Mouse (Mus musculus) right cerebral cortex, postnatal 4 days (tissue): ENCODE measurements around the gene Ctrl.
A peak's percentile ranks its signal among the peaks of the same experiment; 100 is the strongest.
"Not testable (repeated sequence)": the region's sequence is repeated elsewhere in the genome, so short reads cannot be mapped to it uniquely, and the experiment has no call there.

Source experiments
- DNase-seq: peaks from one replicate; pipeline ENCODE4 v3.0.0-alpha.2; 2022

Gene Ctrl

GRCm38 (mm10) chr8:105933762-105934161 lies at the start of gene Ctrl:
TSS of gene Ctrl (minus strand) at chr8:105933862.
- DNase-seq = no peak

- DNase-seq = not testable (repeated sequence)
These were observed 49.7 kb upstream of the Ctrl start for GRCm38 (mm10) chr8:105983406-105983805.

DNA sequence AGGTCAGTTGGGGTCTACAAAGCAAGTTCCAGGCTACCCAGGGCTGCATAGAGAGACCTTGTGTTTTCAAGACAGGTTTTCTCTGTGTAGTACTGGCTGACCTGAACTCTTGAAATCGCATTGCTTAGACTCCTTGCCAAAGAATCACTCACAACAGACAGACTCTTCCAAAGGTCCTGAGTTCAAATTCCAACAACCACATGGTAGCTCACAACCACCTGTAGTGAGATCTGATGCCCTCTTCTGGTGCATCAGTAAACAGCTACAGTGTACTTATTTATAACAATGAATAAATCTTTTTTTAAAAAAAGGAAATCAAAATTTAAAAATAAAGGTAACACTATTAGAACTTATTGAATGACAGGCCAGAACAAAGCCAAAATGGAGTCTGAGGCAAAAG lies 47.5 kb upstream of the Ctrl start:
- no peak for DNase-seq

DNA sequence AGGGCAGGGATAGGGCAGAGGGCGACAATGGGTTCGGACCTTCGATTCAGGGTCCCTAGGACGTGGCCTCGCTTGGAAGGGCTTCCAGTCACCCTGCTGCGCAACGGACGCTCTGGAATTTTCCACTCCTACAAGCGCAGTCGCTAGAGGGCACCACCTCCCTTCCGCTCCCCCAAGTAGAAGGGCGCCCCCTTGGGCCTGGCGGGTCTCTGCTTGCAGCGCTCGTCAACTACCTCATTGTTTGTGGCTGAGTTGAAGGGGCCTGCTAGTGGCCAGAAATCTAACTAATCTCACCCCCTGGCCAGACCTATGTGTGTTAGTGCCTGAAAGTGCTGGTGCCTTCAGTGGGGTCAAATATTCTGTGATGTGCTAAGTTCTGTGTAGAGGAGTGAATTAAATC lies 45.7 kb upstream of the Ctrl start, which contains the start of gene Dpep3:
Gene Dpep3, minus strand, starts transcription at position 105 of the 400 bp plus-strand sequence.
- DNase-seq = no peak

DNA sequence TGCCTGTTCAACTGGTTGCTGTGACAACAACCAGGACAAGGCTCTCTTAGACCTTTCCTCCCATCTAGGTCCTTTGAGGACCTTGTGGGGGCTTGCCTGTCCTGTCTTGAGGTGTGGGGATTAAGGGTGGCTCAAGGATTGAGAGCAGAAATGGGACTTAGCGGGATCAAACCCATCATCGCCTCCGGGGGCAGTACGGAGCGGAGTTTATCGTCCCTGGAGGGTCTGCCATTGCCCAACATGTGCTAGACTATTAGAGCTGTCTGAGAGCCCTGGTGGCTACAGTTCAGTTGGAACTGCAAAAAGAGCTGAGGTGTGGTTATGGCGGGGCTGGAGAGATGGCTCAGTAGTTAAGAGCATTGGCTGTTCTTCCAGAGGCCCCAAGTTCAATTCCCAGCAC lies 41.7 kb upstream of the Ctrl start:
- no peak for DNase-seq

- DNase-seq = no peak
These were observed 37.5 kb upstream of the Ctrl start for GRCm38 (mm10) chr8:105971019-105971720.

- DNase-seq = no peak
These were observed 35.7 kb upstream of the Ctrl start for GRCm38 (mm10) chr8:105969367-105969766.

DNA sequence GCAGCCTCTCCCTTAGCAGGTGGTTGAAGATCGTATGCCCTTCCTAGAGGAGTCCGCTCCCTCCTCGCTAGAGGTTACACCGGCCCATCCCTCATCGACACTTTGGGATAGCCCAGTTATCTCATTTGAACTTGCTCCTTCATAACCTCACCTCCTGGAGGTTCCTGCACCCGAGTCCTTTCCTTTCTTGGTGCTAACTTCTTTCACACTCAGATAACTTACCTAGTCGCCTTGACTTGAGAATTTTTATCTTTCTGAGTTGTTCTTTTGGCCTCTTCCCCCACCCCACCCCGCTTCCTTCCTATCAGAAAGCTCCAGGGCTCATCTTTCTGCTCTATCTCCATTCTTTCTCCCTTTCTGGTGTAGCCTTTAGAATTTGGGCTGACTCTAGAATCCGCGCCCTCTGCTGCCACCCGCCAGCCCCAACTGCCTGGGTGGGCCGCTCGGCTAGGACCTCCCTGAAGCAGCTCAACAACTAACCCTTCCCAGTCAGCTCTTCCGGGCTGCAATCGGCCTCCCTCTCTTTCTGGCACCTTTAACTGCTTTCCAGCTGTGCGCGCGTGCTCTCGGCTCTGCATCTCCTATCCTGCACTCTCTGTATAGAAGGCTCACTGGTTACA lies 33.1 kb upstream of the Ctrl start:
- DNase-seq = no peak

DNA sequence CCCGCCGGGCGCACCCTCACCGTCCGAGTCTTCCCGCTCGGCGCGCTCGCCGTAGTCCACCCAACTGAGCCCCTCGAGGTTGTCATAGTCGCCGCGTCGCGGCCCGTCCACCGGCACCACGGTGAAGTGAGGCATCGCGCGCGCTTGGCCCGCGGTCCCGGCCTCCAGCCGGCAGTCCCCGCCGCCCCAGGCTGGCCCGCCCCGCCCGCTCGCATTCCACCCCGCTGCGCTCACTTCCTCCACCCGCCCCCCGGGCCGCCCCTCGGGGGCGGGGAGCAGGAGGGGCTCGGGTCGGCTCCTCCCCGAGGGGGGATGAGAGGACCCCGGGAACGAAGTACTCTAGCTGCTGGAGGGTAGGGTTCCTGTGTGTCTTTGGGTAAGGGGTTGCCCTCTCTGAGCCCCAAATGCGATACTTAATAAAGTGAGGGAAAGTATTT lies 32.3 kb upstream of the Ctrl start, which contains the start of gene Slc12a4:
Gene Slc12a4, minus strand, starts transcription at position 193 of the 437 bp plus-strand sequence.
- peak; percentile 66 for DNase-seq

DNA sequence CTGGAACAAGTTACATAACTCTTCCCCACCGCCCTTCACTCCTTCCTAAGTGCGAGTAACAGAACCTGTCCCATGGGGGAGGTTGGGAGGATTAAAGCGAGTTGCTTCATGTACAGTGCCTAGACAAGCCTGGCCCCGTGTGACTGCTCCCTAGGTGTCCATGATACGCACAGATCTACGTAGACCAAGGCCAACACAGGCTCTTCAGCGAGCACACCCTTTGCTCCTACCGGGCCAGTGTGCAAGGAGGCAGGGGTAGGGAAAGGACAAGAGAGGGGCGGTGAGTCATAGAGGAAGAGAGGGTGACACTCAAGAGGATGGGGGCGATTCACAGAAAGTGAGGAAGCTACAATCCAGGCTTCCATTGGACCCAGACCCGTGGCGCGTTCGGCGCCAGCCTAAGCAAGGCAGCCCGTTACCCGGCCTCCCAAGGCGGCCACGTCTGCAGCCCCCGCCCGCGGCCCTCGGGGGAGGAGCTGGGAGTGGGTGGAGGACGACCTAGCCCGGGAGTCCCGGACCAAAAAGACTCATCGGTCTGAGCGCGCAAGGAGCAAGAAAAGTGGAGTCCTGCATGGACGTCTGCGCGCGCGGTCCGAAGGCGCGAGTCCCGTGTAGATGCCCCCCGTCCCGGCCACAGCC lies 31.7 kb upstream of the Ctrl start:
- peak; percentile 25 for DNase-seq

DNA sequence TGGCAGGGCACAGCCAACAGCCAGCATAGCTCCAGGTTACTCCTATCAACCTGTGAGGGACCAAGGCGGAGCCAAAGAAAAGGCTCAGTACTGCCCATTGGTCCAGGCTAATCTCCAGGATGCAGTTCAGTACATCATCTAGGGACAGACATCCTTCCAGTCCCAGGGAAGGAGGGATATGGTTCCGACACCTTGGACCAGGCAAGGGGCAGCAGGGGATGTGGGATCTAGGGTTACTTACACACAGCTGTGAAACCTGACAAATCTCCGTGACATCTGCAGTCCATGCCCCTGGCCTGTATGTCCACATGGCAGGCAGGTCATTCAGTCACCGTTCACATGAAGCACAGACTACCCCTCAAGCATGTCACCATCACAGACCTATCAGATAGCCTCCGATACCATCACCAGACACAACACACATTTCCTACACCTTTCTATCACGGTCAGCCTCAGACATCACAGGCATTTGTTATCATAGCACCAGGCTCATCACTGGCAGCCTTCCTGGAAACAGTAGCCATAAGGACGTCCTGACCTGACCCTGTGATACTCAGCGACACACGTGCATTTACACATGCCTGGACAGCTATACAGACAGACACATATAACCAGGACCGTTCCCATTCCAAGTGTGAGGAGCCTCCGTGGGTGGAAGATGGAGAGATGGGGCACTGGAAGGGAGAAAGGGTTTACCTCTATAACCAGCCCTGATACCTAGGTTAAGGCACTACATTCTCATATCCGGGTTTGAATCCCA lies 31.0 kb upstream of the Ctrl start:
- no peak for DNase-seq

DNA sequence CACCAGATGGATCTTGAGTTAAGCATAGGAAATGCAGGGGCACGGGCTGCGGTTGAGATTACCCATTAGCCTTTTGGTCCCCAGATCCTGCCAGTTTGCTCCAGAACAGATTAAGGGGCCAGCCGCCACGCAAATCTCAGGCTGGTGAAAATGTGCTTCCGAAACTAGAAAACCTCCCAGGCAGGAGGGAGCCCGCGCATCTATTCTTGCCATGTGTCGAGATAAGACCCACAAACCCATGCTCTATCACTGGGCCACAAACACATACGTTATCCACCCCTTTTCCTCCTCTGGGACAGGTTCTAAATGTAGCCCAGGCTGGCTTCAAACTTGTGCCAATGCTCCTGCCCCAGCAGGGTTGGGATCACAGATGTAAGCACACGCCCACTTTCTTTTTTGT lies 27.9 kb upstream of the Ctrl start:
- no peak for DNase-seq

DNA sequence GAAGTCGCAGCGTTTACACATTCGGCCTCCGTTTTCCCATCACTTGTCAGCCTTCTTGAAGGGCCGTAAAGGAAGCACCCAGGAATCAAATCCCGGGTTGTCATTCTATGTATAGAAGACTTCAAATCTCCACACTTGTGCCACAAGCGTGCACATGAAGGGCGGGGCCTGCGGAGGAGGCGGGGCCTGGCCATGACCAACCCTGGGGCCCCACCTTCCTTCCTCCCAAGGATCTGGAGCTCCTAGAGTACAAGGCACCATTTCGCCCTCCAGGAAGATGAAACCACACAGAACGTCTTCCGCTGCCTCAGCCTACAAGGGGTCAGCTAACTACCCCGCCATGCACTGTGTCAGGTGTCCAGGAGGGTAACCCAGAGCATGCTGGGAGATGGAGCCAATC lies 27.4 kb upstream of the Ctrl start:
- DNase-seq = no peak

DNA sequence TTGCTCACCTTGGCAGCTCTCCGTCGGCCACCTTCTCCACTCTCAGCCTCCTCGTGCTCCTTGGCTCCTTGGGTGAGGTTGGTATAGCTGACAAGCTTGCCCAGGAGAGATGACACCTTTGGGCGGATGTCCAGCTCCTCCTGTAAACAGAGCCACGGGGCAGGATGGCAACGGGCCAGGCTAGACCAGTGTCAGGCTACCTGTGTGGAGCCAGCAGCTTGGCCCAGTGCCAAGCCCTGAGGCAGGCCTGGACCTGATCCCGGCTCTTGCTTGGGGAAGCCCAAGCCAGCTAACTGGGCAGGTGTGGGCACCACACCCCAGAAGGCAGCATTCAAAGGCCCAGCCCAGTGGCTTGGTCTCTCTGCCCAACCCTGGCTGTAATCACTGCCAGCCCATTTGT lies 25.7 kb upstream of the Ctrl start:
- no peak for DNase-seq

GRCm38 (mm10) chr8:105957813-105958212 lies 24.2 kb upstream of the Ctrl start:
- DNase-seq = no peak

- DNase-seq = no peak
These were observed 22.9 kb upstream of the Ctrl start for GRCm38 (mm10) chr8:105956556-105956955.

GRCm38 (mm10) chr8:105951057-105951659 lies 17.5 kb upstream of the Ctrl start:
- peak; percentile 56 for DNase-seq

GRCm38 (mm10) chr8:105949350-105949749 lies 15.7 kb upstream of the Ctrl start:
- peak; percentile 72 for DNase-seq

- DNase-seq = no peak
These were observed 9.7 kb upstream of the Ctrl start, which contains the start of gene Lcat for GRCm38 (mm10) chr8:105943321-105943739. TSS of gene Lcat (minus strand) at chr8:105943382.

- no peak for DNase-seq
These were observed 8.9 kb upstream of the Ctrl start for GRCm38 (mm10) chr8:105942542-105942941.

GRCm38 (mm10) chr8:105942026-105942425 lies 8.4 kb upstream of the Ctrl start:
- DNase-seq = no peak

DNA sequence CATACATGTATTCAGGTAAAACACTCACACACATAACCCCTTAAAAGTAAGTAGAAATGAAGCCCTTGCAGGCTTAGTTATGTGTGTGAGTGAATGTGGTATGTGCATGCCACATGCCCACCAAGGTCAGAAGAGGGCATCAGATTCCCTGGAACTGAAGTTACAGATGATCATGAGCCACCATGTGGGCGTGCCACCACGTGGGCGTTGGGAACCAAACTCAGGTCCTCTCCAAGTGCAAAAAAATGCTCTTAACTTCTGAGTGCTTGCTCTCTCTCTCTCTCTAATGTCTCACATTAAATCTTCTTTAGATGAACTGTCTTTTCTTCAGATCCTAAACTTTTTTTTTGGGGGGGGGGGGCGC lies 4.6 kb upstream of the Ctrl start, which contains the start of gene Psmb10:
Gene Psmb10, minus strand, starts transcription at position 139 of the 364 bp plus-strand sequence.
- DNase-seq = no peak
